Mouse (Mus musculus) forelimb bud, embryonic 11.5 days (tissue): ENCODE data around the gene Rad51b.
A peak's percentile ranks its signal among the peaks of the same experiment; 100 is the strongest.

ENCODE experiments used
- DNase-seq: peaks from one replicate; pipeline ENCODE4 v3.0.0-alpha.2; 2012; ENCODE audit warnings: low read depth, low spot score

The Rad51b gene

GRCm38 (mm10) chr12:79490626-79491025 lies 193.5 kb downstream of the Rad51b start:
- no peak for DNase-seq

- DNase-seq = no peak
These were observed 195.1 kb downstream of the Rad51b start for GRCm38 (mm10) chr12:79492175-79492574.

- DNase-seq = no peak
These were observed 195.5 kb downstream of the Rad51b start for GRCm38 (mm10) chr12:79492613-79493012.

- no peak for DNase-seq
These were observed 196.4 kb downstream of the Rad51b start for GRCm38 (mm10) chr12:79493481-79493880.

- DNase-seq = no peak
These were observed 201.2 kb downstream of the Rad51b start for GRCm38 (mm10) chr12:79498326-79498725.

GRCm38 (mm10) chr12:79499809-79500208 lies 202.7 kb downstream of the Rad51b start:
- DNase-seq = no peak

GRCm38 (mm10) chr12:79501877-79502276 lies 204.8 kb downstream of the Rad51b start:
- no peak for DNase-seq

- DNase-seq = no peak
These were observed 205.9 kb downstream of the Rad51b start for GRCm38 (mm10) chr12:79502862-79503581.

GRCm38 (mm10) chr12:79503582-79504515 lies 206.8 kb downstream of the Rad51b start:
- DNase-seq = peak; percentile 46

GRCm38 (mm10) chr12:79504641-79505040 lies 207.6 kb downstream of the Rad51b start:
- no peak for DNase-seq

- peak; percentile 27 for DNase-seq
These were observed 209.3 kb downstream of the Rad51b start for GRCm38 (mm10) chr12:79506421-79506820.

GRCm38 (mm10) chr12:79507141-79507681 lies 210.1 kb downstream of the Rad51b start:
- DNase-seq = peak; percentile 94

GRCm38 (mm10) chr12:79511454-79512204 lies 214.5 kb downstream of the Rad51b start:
- DNase-seq = no peak

GRCm38 (mm10) chr12:79512205-79512886 lies 215.3 kb downstream of the Rad51b start:
- no peak for DNase-seq

- no peak for DNase-seq
These were observed 216.1 kb downstream of the Rad51b start for GRCm38 (mm10) chr12:79512982-79513681.

GRCm38 (mm10) chr12:79514680-79515079 lies 217.6 kb downstream of the Rad51b start:
- no peak for DNase-seq

- DNase-seq = no peak
These were observed 225.3 kb downstream of the Rad51b start for GRCm38 (mm10) chr12:79522374-79522773.

- no peak for DNase-seq
These were observed 228.1 kb downstream of the Rad51b start for GRCm38 (mm10) chr12:79524941-79525871.

GRCm38 (mm10) chr12:79525872-79526271 lies 228.8 kb downstream of the Rad51b start:
- DNase-seq = no peak
